Mouse (Mus musculus): ENCODE measurements around the gene Nat9. TPM values are rescaled to one million over a fixed set of nuclear protein-coding genes. Genes with fewer than 3 reads are reported as not detected.

The Nat9 gene
- total RNA-seq, 2 experiments from 2014 or later = 19.8 to 28.0 TPM

DNA sequence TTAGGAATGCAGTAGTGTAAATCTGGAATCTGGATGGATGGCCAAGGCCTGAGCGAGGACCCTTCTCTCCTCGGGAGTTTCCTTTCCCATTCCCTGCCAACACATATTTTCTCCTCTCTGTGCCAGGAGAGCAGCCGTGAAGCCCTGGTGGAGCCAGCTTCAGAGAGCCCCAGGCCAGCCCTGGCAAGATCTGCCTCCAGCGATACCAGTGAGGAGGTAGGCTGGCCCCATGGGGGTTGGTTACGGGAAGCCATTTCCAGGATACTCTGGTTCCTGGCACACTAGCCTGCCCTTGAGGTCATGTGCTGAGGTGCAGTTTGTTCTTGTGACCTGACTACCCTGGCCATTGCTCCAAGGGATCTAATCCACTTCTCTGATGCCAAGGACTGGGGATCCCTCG, 7.8 kb downstream of the Nat9 start:
- no peak for DNase-seq
- intact Hi-C loops (cut with DNase I) = no loop called here

DNA sequence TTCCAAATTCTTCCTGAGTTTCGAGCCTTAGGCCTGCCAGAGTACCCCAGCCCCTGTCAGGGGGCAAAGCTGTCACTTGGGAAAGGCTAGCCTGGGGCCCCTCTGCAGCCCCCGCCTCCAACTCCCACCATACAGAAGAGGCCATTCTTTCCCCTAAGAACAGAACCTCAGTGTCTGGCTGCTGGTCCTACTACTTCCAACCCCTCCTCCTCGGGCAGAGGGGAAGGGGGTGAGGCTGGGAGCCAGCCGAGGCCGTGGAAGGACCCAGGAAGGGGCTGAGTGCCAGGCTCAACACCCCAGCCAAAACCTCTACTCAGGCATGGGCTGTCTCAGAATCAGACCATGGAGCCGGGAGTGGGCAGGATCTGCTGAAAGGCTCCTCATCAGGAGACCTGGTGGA, 8.5 kb downstream of the Nat9 start:
- intact Hi-C loops (cut with DNase I) = no loop called here
- DNase-seq = no peak

DNA sequence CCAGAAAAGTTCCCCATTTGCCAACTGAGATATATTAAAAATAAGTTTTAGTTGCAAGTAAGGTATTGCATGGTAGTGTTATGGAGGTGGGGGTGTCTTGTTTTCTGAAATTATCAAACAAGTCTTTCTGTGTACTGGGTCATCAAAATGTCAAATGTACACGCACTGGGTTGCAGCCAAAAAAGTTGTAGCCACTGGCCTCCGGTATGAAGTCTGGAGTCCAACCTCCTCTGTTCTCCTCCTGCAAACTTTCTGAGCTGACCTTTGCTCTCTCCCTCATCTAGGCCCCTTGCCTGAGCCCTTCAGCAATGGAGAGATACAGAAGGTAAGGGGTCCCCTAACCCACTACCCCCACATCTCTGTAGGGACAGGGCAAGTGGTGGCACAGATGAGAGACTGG, 8.9 kb downstream of the Nat9 start:
- DNase-seq = no peak
- intact Hi-C loops (cut with DNase I) = no loop called here

DNA sequence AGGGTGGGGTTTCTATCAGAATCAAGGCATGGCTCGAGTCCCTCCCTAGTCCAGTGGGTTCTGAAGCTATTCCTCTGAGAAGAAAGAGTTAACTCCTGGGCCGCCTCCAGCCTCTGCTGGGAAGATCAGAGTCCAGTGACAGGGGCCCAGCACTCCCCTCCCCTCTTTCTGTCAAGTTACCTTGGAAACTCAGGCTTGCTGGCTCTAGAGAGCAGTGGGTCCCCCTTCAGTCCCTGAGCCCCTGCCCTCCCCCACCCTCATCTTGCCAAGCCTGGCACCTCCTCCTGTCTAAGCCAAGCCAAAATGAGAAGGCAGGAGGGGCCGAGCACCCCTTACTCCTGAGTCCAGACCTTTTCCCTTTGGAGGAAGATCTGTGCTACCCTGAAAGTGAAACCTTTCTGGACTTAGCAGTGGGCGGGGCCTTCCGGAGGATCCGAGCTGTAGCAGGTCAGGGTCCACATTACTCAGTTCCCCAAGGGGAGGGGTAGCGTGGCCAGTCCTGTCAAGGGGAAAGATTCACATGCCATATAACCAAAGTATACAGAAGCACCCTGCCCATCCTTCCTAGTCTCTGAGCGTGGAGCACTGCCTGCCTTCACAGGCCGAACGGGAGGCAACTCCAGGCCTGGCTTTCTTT, 10.0 kb downstream of the Nat9 start:
- intact Hi-C loops (cut with DNase I) = no loop called here

DNA sequence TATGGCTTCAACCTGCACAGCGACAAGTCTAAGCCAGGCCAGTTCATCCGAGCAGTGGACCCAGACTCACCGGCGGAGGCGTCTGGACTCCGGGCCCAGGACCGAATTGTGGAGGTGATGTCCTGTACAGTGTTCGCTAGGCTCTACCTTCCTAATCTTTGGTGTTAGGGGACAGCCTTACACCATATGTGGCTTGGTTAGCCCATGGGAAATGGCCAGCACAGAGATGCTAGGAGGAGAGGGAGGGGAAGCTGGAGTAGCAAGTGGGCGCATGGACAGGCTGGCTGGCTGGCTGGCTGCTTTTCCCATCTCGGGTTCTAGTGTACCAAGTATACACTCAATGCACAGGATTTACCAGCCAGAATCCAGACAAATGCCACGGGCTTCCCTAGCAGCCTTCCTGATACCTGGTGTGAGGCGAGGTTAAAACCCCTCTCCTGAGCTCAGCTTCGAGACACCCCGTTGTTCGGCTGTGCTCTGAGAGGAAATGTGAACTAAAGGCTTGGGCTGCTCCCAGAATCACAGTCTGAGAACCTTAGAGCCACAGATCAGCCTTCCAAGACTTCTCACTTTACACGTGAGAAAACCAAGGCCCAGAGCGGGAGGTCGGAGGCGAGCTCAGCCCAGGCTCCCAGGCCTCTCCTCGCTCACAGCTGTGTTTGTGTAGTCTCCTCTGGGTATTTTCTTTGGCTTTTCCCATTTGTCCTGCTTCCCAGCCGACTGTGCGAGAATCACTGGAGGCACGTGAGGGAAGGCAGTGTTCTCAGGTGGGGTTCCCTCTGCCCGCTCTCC, 11.1 kb downstream of the Nat9 start:
- intact Hi-C loops (cut with DNase I) = no loop called here

More for the DNA sequence above, 10.0 kb downstream of the Nat9 start:
- DNase-seq = no peak

DNA sequence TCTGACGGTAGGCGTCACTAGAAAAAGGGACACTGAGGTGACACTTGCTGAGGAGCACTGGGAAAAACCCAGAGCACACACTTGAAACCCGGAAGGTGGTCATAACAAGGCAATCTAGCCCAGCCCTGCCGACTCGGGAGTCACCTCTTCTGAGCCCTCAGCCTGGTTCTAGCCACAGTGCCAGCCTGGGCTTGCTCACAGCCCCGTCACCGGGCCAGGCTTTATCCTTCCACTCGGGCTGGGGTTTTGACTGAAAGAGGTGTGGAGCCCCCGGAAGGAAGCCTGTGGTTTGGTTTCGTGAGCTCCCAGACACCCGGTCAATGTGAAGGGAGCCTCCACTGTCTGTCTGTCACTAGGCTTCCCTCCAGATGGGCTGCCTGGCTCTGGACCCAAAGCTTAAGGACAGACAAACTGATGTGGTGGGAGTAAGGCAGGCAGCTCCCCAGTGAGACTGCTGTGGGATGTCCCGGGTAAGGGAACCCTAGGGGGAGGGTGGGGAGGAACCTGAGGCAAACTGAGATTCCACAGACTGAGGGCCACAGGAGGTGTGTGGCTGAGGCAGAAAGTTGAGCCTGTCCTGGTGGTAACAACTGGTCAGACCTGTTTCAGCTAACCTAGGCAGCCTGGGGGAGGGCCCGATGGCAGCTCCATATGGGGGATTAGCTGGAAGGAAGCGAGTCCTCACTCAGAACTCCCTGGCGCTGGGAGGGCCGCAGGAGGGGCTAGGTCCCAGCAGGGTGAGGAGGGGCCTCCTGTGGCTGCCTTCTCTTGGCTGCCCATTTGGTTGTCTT, 13.9 kb downstream of the Nat9 start:
- no peak for DNase-seq
- intact Hi-C loops (cut with DNase I) = no loop called here

More for the DNA sequence above, 11.1 kb downstream of the Nat9 start:
- DNase-seq = no peak

DNA sequence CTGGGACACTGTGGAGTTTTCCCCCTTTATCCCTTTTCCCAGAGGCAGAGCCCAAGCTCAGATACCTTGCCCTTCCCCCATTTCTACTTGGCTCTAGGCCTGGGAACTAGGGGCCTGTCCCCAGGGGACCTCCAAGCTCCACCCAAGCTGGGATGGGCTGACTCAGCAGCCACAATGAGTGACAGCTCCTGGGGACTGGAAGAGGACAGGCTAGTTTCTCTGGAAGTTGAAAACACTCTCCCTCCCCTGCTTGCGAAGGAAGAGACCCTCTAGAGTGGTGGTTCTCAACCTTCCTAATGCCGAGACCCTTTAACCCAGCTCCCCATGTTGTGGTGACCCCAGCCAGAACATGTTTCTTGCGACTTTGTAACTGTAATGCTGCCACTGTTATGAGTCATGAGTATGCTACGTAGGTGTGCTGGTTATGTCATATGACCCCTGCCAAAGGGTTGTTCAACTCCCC, 14.8 kb downstream of the Nat9 start:
- peak in 1 of 2 experiments; percentile 55 for DNase-seq
- intact Hi-C loops (cut with DNase I) = no loop called here

DNA sequence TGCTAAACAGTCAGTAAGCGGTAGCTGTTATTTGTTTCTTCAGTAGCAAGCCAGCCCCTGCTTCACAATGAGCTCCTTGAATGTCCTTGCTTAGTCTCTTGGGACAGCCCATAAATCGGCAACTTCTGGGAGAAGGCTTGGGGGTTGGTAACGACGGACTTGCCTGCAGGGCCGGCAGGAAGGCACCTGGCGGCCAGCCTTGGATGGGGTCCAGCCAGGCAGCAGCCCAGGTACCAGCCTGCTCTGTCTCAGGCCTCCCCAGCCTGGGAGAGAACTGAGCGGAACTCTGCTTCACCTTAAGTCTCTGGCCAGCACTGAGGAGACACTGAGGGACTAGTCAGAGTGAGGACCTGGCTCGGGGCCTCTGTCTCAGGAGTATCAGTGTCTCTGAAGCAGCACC, 16.5 kb downstream of the Nat9 start:
- no peak for DNase-seq
- intact Hi-C loops (cut with DNase I) = no loop called here

DNA sequence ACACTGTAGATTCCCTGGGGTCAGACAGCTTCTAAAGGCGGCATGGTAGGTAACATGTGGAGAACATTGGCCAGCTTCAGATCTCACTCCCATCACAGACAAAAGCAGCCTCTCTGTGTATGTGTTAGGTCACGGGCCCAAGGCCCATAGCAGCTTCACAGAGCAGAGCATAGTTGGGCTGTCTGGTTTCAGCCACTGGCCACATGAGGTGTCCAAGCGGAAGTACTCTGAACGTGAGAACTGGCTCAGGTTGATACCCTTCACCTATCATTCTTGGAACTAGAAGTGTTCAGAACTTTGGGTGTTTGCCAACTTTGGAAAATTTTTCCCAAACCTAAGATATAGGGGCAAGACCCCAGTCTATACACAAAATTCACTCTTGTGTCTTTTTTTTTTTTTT, 18.2 kb downstream of the Nat9 start:
- no peak for DNase-seq
- intact Hi-C loops (cut with DNase I) = no loop called here

DNA sequence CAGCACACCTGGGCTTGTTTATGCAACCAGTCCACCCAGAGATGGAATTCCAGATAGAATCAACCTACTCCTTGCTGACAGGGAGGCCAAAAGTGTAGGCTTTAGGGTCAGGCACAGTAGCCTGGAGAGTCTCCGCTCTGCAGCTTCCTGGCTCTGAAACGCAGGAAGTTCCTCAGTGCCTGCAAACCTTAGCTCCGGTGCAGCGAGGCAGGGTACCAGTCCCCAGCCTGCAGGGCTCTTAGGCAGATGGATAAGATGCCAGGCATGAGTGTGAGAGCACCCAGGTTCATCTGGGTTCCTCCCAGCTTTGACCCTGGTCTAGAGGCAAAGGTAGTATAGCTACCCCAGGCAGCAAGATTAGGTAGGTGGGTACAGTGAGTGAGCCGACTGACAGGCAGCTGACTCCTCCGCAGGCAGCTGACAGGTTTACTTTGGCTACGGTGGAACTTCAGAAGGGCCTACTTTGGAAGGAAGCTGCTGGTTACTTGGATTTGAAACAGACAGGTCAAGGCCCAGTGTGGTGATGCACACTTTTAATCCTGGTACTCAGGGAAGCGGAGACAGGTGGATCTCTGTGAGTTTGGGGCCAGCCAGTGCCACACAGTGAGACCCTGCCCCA, 19.9 kb downstream of the Nat9 start:
- intact Hi-C loops (cut with DNase I) = no loop called here
- no peak for DNase-seq

DNA sequence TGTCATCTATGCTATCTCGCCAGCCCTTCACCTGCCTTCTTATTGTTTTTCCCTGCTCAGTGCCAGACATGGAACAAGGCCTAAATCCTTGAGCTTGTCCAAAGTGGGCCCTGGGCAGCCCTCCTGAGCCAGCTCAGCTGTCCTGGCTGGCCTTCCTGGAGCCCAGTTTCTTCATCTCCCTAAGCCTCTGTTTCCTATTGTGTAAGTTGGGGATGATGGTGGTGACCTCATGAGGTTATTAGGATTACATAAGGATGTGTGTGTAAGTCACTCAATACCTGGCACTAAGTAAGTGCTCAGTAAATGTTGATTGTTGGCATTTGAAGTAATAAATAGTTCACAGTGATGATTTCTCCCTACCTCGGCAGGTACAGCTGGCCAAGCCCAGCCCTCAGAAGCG, 20.9 kb downstream of the Nat9 start:
- no peak for DNase-seq

DNA sequence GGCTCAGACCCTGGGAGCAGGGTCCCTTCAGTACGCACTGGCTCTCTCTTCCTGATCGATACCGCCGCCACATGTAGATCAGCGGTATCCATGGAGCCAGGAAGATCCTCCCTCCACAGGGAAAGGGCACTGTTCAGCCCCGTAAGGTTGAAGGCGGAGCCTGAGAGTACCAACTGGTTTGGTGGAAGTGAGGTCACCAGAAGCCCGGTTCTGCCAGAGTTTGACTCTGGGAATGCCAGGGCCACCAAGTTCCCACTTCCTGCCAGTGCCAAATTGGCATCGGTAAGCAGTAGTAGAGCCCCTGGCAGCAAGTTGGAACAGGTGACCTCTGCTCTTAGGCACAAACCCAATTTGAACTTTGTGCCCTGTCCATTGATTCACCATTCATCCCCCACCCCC, 22.7 kb downstream of the Nat9 start:
- intact Hi-C loops (cut with DNase I) = no loop called here
- DNase-seq = no peak

More for the DNA sequence above, 20.9 kb downstream of the Nat9 start:
- intact Hi-C loops (cut with DNase I) = no loop called here

DNA sequence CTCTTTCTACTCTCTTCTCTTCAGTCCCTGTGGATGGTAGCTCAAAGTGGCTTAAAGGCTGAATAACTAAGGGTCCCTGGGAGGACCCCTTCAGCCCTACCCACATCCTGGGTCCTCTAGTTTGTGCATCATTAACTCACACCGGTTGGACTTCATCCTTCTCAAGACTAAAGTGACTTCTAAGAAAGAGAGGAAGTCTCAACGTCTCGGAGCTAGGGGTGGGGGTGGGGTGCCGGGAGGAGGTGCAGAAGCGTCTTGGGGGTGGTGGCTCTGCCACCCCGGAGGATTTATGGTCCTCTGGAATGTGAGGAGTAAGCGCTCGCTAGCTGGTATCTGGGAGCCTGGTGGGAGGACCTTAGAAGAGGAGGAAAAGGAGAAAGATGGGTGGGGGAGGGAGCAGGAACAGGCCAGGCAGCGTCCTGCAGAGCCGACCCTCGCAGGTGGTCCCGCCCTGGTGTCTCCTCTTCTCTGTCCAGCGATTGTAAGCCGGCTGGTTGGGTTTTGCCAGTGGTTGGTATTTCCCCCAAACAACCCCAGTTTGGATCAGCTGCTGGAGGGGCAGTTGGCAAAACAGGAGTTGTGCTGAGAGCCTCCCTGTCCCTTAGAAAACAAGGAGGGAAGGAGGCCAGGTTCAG, 23.2 kb downstream of the Nat9 start:
- no peak for DNase-seq
- intact Hi-C loops (cut with DNase I) = no loop called here

DNA sequence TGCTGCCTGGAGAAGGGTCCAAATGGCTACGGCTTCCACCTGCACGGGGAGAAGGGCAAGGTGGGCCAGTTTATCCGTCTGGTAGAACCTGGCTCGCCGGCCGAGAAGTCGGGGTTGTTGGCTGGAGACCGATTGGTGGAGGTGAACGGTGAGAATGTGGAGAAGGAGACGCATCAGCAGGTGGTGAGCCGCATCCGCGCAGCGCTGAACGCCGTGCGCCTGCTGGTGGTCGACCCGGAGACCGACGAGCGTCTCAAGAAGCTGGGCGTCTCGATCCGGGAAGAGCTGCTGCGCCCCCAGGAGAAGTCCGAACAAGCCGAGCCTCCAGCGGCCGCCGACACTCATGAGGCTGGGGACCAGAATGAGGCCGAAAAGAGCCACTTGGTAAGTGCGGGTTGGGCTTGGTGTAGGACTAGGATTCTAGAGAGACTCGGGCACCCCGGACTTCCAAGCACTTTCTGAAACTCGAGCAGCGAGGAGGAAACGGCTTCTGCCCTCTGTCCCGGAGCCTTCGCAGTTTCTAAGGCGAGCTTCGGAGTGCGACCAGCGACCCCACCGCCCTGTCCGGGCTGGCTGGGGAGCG, 24.0 kb downstream of the Nat9 start:
- intact Hi-C loops (cut with DNase I) = no loop called here
- DNase-seq = peak; percentile 41 to 50

DNA sequence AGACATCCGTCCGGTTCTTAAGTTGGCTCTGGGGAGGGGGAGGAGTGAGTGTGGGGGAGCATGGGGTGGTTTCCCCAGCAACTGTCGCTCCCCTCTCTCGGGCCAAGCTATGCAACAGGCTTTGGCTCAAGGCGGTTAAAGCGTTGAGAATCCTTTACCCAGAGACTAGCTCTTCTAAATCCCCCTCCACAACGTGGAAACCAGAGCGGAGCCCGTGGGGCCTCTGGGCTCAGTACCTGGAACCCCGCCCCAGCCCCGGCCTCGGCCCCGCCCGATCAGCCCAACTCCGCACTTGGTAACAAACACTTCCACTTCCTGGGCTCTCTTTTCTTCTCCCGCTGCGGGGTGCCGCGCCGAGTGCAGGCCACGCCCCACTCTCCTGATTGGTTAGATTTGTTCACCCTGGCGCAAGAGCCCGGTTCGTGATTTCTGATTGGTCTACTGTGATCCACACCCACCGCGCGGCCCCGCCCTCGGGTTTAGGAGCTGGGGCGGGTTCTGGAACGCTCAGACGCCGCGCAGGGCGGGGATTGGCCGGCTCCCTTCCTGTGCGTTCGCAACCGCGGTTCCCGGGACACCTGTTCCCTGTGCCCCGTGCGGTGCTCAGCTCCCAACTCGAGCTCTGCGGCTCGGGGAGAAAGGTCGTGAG, 24.7 kb downstream of the Nat9 start, which contains the start of gene Slc9a3r1:
Gene Slc9a3r1 (plus strand): TSS at position 510 of the 649 bp plus-strand sequence.
- DNase-seq = peak; percentile 98
- intact Hi-C loops (cut with DNase I) = no loop called here

DNA sequence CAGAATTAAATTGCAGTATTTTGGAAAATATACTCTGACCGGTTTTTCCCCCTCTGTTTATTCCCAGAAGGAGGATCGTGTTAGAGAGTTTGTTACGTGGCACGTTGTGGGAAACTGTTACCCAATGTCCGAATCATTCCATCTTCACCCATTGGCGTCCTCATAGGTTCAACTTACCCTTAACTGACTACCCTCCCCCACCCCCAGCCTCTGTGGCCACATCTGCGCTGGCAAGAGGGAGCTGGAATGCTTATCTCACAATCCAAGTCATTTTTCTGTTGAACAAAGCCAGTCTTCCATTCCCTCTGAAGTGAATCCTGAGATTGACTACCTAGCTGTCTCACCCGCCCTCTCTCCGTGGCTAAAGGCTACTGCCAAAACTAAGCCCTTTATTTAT, 25.5 kb downstream of the Nat9 start:
- intact Hi-C loops (cut with DNase I) = no loop called here
- no peak for DNase-seq

DNA sequence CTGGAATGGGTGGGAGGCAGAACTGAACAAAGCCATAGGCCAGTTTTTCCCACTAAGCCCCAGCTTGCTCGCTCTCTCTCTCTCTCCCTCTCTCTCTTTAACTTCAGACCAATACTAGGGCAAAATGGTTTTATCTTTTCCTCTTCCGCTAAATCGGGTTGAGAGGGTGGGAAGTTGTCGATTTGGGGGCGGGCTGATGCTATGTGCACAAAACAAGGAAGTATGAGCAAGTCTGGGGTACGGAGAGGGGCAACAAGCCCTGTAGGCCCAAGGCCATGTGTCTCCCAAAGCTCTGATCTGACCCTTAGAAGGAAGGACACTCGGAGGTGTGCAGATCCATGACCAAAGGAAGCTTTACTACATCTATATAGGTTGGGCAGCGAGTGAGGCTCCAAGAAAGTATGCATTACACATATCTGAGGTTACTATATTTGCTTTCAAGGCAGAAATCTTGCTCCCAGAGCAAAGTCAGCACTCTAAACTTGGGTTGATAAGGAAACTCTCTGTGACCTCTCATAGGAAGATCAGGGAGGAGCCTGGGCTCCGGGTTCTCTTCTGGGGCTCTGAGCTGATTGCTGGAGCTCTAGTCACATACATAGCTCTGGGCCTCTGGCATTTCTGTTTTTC, 26.0 kb downstream of the Nat9 start:
- no peak for DNase-seq
- intact Hi-C loops (cut with DNase I) = loop anchor here (1.0 kb wide), 2 partner anchors 21 to 108 kb away; no protein-coding TSS in a partner anchor

DNA sequence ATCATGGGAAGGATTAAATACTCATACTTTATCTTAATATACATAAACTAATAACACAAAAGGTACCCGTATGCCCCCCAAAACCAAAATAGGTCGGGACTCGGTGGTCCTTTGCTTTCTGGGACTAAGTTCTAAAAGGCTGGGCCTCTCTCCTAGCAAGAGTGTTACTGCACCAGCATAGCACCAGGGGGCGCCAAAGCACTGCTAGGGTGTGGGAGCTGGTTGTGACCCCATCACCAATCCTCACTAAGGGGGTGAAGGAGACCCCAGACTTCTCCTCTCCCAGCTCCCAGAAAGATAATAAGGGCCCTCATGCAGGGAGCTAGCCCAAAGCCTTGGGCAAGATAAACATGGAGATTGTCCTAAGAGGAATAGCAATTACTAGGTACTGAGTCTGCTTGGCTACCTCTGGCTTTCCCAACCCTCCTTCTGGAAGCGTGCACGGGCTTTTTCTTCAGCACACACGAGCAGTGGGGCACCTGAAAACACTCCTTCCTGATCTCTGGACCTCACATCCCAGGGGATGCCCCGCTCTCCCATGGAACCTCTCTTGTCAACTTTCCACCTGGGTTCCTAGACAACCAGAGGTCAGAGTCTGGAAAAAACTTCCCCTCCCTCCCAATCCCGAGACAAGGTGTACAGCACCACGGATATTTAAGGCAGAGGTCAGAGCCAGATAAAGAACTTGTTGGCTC, 26.6 kb downstream of the Nat9 start:
- intact Hi-C loops (cut with DNase I) = loop anchor here (1.0 kb wide), 2 partner anchors 21 to 108 kb away; no protein-coding TSS in a partner anchor

More for the DNA sequence above, 26.6 kb downstream of the Nat9 start:
- peak; percentile 81 to 85 for DNase-seq

Measured in heart, postnatal 36 days (tissue).